Mouse (Mus musculus): ENCODE measurements at regions not wholly inside any gene's neighbourhood (a gene's known extent, or its start where the extent isn't known, plus 50 kb on each side); places are given as distances from the start of the nearest gene placed in this dataset.

DNA sequence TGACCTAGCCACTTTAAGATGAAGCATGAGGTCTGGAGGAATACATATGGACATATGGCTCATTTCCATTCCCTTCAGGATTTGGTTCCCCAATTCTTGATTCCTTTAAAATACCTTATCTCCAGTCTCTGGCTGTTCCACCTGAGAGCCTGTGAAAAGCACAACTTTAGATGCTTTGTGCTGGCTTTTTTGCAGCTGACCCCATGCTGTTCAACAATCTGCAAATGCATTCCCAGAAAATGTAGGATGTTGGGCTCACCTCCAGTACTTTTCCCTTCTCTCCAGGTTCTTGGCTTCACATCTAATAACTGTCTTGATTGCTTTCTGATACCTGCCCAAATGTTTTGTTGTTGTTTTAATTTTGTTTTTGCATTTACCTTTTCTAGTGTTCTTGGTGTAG, 498.0 kb upstream of the Mon1b start:
- no peak for ATAC-seq
- H3K27ac ChIP-seq (ENCODE audit: low read length) = no peak overlapping the region
- H3K4me3 ChIP-seq (replicated peaks; ENCODE audit: low read length) = no peak overlapping the region
- H3K9me3 ChIP-seq (ENCODE audit: control insufficient read depth, low read length) = no peaks in the 10 kb centered on the region
- no peak overlapping the region for H3K4me2 ChIP-seq (ENCODE audit: low read length)
- no peak overlapping the region for H3K9ac ChIP-seq (replicated peaks; ENCODE audit: low read depth, low read length)
- no peaks in the 10 kb centered on the region for H3K36me3 ChIP-seq (ENCODE audit: control insufficient read depth, insufficient read depth)
- no peaks in the 10 kb centered on the region for H3K27me3 ChIP-seq (replicated peaks; ENCODE audit: control insufficient read depth, insufficient read depth, low read length)
- H3K4me1 ChIP-seq (replicated peaks; ENCODE audit: control insufficient read depth, insufficient read depth, low read length) = no peaks in the 10 kb centered on the region

DNA sequence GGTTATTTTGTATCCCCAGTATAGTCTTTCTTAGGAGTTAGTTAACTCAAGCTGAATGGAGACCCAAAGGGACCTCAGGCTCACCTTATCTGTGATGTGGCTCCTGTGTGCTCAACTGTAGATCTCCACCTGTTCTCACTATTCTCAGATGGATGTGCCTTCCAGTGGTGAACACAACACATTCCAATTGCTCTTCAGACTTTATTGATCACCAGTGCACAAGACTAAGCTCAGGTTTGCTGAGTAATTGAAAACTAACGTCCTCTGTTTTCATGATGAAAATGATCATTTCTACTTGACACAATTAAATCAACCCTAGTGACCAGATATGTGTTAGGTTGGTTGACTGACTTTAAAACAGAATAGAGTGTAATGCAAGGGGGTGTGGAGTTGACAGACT, 495.4 kb upstream of the Mon1b start:
- Histone ChIP-seq H3K36me3 (ENCODE audit: control insufficient read depth, insufficient read depth) (no peaks in the 10 kb centered on the region), H3K4me3 (replicated peaks; ENCODE audit: low read length) (no peak overlapping the region), H3K4me1 (replicated peaks; ENCODE audit: control insufficient read depth, insufficient read depth, low read length) (no peaks in the 10 kb centered on the region), H3K9me3 (ENCODE audit: control insufficient read depth, low read length) (no peaks in the 10 kb centered on the region), H3K27me3 (replicated peaks; ENCODE audit: control insufficient read depth, insufficient read depth, low read length) (no peaks in the 10 kb centered on the region), H3K9ac (replicated peaks; ENCODE audit: low read depth, low read length) (no peak overlapping the region), H3K4me2 (ENCODE audit: low read length) (no peak overlapping the region), H3K27ac (ENCODE audit: low read length) (no peak overlapping the region)
- WGBS = 90% methylated on average over 1 of the region's 1 CpGs
- no peak for ATAC-seq

DNA sequence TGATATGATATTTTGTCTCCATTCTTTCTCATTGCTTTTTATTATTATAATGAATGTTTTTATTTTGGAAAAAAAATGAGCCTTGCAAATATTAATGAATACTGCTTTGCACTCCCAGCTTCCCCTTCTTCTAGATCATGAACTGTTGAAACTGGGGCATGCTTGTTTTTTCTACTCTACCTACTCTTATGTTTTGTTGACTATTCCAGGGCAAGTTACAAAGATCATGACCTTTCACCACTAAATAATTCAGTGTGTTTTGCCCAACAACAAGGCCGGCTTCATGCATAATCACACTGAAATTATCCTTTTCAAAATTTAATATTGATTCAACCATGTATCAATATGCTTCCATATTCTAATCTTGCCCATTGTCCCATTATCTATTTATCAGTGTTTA, 494.3 kb upstream of the Mon1b start:
- H3K27me3 ChIP-seq (replicated peaks; ENCODE audit: control insufficient read depth, insufficient read depth, low read length) = no peaks in the 10 kb centered on the region
- no peak for ATAC-seq
- H3K9me3 ChIP-seq (ENCODE audit: control insufficient read depth, low read length) = no peaks in the 10 kb centered on the region
- no peak overlapping the region for H3K4me2 ChIP-seq (ENCODE audit: low read length)
- no peaks in the 10 kb centered on the region for H3K36me3 ChIP-seq (ENCODE audit: control insufficient read depth, insufficient read depth)
- 87% methylated on average over 1 of the region's 1 CpGs for WGBS
- H3K9ac ChIP-seq (replicated peaks; ENCODE audit: low read depth, low read length) = no peak overlapping the region
- H3K27ac ChIP-seq (ENCODE audit: low read length) = no peak overlapping the region
- H3K4me1 ChIP-seq (replicated peaks; ENCODE audit: control insufficient read depth, insufficient read depth, low read length) = no peaks in the 10 kb centered on the region
- H3K4me3 ChIP-seq (replicated peaks; ENCODE audit: low read length) = no peak overlapping the region

DNA sequence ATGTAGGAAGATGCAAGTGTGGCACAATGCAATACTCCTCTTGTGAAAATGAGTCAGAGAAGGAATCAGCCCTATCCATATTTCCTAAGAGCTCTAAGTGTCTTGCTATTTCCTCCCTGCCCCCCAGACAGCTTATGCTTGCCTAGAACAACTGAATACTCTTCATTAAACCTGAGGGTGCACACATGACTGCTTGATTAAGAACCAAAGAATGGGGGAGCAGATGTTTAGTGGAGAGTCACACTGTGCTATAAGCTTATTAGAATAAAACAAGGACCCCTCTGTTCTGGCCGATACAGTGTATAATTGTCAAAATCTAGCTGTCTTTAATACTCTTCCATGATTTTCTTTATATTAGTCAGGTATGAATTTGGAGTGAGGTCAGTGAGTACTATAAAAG, 458.8 kb upstream of the Mon1b start:
- Histone ChIP-seq H3K4me2 (ENCODE audit: low read length) (no peak overlapping the region), H3K4me3 (replicated peaks; ENCODE audit: low read length) (no peak overlapping the region), H3K27ac (ENCODE audit: low read length) (no peak overlapping the region), H3K4me1 (replicated peaks; ENCODE audit: control insufficient read depth, insufficient read depth, low read length) (no peaks in the 10 kb centered on the region), H3K9ac (replicated peaks; ENCODE audit: low read depth, low read length) (no peak overlapping the region), H3K27me3 (replicated peaks; ENCODE audit: control insufficient read depth, insufficient read depth, low read length) (no peaks in the 10 kb centered on the region), H3K9me3 (ENCODE audit: control insufficient read depth, low read length) (no peaks in the 10 kb centered on the region), H3K36me3 (ENCODE audit: control insufficient read depth, insufficient read depth) (no peaks in the 10 kb centered on the region)
- WGBS = 15% methylated on average over 1 of the region's 1 CpGs
- ATAC-seq = no peak

DNA sequence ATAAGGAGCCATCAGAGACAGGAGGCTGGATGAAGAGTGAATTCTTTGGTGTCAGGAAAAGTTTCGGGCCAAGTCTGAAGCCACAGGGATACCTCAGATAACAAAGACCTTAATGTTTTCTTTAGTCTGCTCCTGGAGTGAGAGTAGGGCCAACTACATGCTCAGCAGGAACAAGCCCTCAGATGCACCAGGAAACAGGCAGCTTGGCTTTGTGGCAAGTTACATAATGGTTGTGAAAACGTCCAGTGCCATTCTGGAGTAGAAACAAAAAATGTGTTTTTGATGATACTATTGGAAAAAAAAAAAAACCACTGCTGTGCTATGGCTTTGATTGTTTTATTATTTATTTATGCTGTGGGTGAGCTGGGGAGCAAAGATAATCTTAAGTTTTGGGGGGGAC, 452.2 kb upstream of the Mon1b start:
- no peak overlapping the region for H3K4me2 ChIP-seq (ENCODE audit: low read length)
- H3K4me1 ChIP-seq (replicated peaks; ENCODE audit: control insufficient read depth, insufficient read depth, low read length) = no peaks in the 10 kb centered on the region
- H3K27ac ChIP-seq (ENCODE audit: low read length) = no peak overlapping the region
- 13% methylated on average over 2 of the region's 2 CpGs for WGBS
- no peak overlapping the region for H3K4me3 ChIP-seq (replicated peaks; ENCODE audit: low read length)
- no peak overlapping the region for H3K9ac ChIP-seq (replicated peaks; ENCODE audit: low read depth, low read length)
- H3K27me3 ChIP-seq (replicated peaks; ENCODE audit: control insufficient read depth, insufficient read depth, low read length) = no peaks in the 10 kb centered on the region
- ATAC-seq = no peak
- no peaks in the 10 kb centered on the region for H3K9me3 ChIP-seq (ENCODE audit: control insufficient read depth, low read length)
- no peaks in the 10 kb centered on the region for H3K36me3 ChIP-seq (ENCODE audit: control insufficient read depth, insufficient read depth)

DNA sequence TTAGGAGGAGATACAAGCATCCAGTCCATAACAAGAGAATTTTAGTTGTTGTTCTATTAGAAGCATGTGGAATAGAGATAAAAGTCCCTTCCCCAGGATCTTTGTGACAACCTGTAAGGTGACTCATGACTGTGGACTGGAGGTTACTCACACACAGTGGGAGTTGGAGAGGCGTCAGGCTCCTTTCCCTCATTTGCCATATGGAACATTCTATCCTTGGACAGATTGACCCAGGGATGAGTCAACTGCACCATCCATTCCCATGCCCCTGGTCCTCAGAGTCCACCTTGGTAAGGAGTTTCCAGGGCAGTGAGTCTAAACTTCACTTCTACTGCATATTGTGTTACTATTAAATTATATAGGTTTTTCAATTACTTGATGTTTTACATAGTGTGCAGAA, 444.9 kb upstream of the Mon1b start:
- H3K4me2 ChIP-seq (ENCODE audit: low read length) = no peak overlapping the region
- ATAC-seq = no peak
- no peak overlapping the region for H3K9ac ChIP-seq (replicated peaks; ENCODE audit: low read depth, low read length)
- H3K9me3 ChIP-seq (ENCODE audit: control insufficient read depth, low read length) = no peaks in the 10 kb centered on the region
- 87% methylated on average over 1 of the region's 1 CpGs for WGBS
- H3K4me1 ChIP-seq (replicated peaks; ENCODE audit: control insufficient read depth, insufficient read depth, low read length) = no peaks in the 10 kb centered on the region
- no peaks in the 10 kb centered on the region for H3K27me3 ChIP-seq (replicated peaks; ENCODE audit: control insufficient read depth, insufficient read depth, low read length)
- no peaks in the 10 kb centered on the region for H3K36me3 ChIP-seq (ENCODE audit: control insufficient read depth, insufficient read depth)
- no peak overlapping the region for H3K27ac ChIP-seq (ENCODE audit: low read length)
- H3K4me3 ChIP-seq (replicated peaks; ENCODE audit: low read length) = no peak overlapping the region

DNA sequence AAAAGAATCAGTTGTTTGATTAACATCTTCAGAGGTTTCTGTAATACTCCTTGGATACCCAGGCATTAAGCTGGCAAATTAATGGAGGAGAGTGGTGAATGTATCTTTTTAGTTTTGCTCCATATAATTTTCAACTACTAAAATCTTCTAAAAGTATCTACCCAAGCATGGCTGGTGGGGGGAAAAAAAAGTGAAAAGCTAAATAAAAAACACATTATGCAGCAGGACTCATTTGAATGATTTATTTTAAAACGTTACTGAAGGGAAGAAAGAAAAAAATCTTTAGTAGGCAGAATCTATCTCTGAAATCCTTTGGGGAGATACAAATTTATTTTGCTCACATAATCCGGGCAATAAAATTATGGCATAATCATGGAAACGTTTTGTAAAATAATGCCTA, 443.9 kb upstream of the Mon1b start:
- H3K4me1 ChIP-seq (replicated peaks; ENCODE audit: control insufficient read depth, insufficient read depth, low read length) = no peaks in the 10 kb centered on the region
- WGBS = 66% methylated on average over 3 of the region's 3 CpGs
- no peaks in the 10 kb centered on the region for H3K36me3 ChIP-seq (ENCODE audit: control insufficient read depth, insufficient read depth)
- no peak for ATAC-seq
- no peak overlapping the region for H3K27ac ChIP-seq (ENCODE audit: low read length)
- no peak overlapping the region for H3K9ac ChIP-seq (replicated peaks; ENCODE audit: low read depth, low read length)
- H3K4me3 ChIP-seq (replicated peaks; ENCODE audit: low read length) = no peak overlapping the region
- no peaks in the 10 kb centered on the region for H3K27me3 ChIP-seq (replicated peaks; ENCODE audit: control insufficient read depth, insufficient read depth, low read length)
- no peaks in the 10 kb centered on the region for H3K9me3 ChIP-seq (ENCODE audit: control insufficient read depth, low read length)
- H3K4me2 ChIP-seq (ENCODE audit: low read length) = no peak overlapping the region
